Mouse (Mus musculus) kidney, embryonic 15.5 days (tissue): ENCODE results near the gene Bdh2. TPM values are rescaled to one million over a fixed set of nuclear protein-coding genes. Genes with fewer than 3 reads are reported as not detected.
A peak's percentile ranks its signal among the peaks of the same experiment; 100 is the strongest.

Experiments
- ATAC-seq: fragments of 200-750 bp; cut with Nextera tagmentation; replicated peaks from 2 replicates; pipeline ENCODE4 v1.8.0; 2017; ENCODE audit warnings: moderate TSS enrichment; ENCODE audit not compliant: low FRiP score
- H3K27ac ChIP-seq: fragments of 300-500 bp; sonication (generic); 2 replicates; pipeline ENCODE4 v1.5.1; 2015; ENCODE audit warnings: mild to moderate bottlenecking, inconsistent platforms
- H3K27me3 ChIP-seq: fragments of 300-500 bp; sonication (generic); 2 replicates; pipeline ENCODE4 v1.6.1; 2015; ENCODE audit warnings: inconsistent platforms
- H3K36me3 ChIP-seq: fragments of 300-500 bp; sonication (generic); 2 replicates; pipeline ENCODE4 v1.6.1; 2015; ENCODE audit warnings: inconsistent platforms
- H3K4me1 ChIP-seq: fragments of 300-500 bp; sonication (generic); 2 replicates; pipeline ENCODE4 v1.6.1; 2015; ENCODE audit warnings: inconsistent platforms
- H3K4me2 ChIP-seq: fragments of 300-500 bp; sonication (generic); 2 replicates; pipeline ENCODE4 v1.6.1; 2015; ENCODE audit warnings: moderate library complexity, mild to moderate bottlenecking, inconsistent platforms
- H3K4me3 ChIP-seq: fragments of 300-500 bp; sonication (generic); replicated peaks from 2 replicates; pipeline ENCODE4 v1.5.1; 2015; ENCODE audit warnings: mild to moderate bottlenecking, inconsistent platforms
- H3K9ac ChIP-seq: fragments of 300-500 bp; sonication (generic); 2 replicates; pipeline ENCODE4 v1.6.1; 2015; ENCODE audit warnings: mild to moderate bottlenecking, inconsistent platforms
- H3K9me3 ChIP-seq: fragments of 300-500 bp; sonication (generic); replicated peaks from 2 replicates; pipeline ENCODE4 v1.6.1; 2016; ENCODE audit warnings: inconsistent platforms
- WGBS: fragments of 180-500 bp; shearing (Covaris S2); methylation state at CpG from one replicate; pipeline ENCODE4 v1.1.7; 2015; ENCODE audit warnings: mixed read lengths; 5-methylcytosine and 5-hydroxymethylcytosine counted together
- polyA plus RNA-seq: library from polyadenylated mRNA; unstranded; fragments of >200 nt; fragmentation: Nextera tagmentation; extraction: Ambion mirVana; gene quantifications from 2 replicates; pipeline ENCODE4 v1.2.1, GENCODE M21; 2015

Gene Bdh2
- 25.5 and 26.8 TPM in 2 replicates for polyA plus RNA-seq

DNA sequence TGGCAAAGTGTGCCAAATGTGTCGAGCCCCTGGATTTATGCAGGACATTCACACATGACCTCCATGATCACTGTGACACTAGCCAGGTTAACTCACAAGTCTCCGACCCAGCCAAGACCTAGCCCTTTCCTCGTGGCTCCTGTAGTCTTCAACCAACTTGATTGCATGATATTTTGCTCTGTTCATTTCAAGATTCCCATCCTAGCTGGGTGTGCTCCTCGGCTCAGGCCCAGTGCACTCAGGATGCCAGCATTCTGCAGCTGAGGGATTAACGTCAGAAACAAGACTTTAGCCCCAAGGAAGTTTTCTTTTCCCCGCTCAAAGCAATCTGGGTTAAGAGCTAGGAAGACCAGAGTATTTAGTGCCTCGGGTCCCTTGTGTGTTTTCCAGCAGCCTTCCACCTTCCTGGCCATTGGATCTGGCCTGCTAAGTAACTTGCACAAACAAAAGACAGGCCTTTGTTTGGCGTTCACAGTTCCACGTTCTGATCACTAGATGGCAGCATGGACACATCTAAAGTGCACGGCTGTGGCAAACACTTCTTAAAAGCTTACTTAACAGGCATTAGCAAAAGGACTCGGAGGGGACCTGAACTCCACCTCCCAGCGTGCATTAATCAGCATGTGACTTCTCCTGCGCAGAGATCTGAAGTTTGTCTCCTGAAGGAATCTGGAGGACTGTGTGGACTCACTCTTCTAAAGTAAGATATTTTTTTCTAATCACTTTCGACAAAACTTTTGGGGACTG lies at the start of gene Bdh2:
Gene Bdh2, plus strand, starts transcription at position 553 of the 747 bp plus-strand sequence.
- WGBS, result 22% methylated on average over 14 of the region's 14 CpGs
- peak within 1 kb of the TSS; percentile 27 for H3K4me3 ChIP-seq

DNA sequence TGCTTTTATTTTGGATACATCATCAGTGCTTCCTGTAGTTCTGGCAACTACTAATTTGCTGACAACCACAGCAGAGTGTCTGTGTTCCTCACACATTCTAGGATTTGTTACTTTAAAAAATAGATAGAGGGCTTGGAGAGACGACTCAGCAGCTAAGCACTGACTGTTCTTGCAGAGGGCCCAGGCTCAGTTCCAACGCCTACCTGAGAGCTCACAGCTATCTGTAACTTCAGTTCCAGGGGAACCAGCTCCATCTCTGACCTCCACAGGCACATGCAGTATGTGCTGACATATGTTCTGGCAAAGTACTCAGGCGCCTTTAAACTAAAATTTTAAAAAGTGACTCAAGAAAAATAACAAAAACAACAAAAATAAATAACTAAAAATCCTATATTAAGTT lies 49.0 kb upstream of the Bdh2 start:
- Histone ChIP-seq H3K4me3 (no peak overlapping the region), H3K27ac (no peak overlapping the region), H3K9me3 (no peaks in the 10 kb centered on the region), H3K4me2 (no peak overlapping the region), H3K9ac (no peak overlapping the region), H3K4me1 (no peaks in the 10 kb centered on the region), H3K27me3 (no peaks in the 10 kb centered on the region), H3K36me3 (peaks cover 70% of the 10 kb centered on the region)
- no peak for ATAC-seq
- WGBS, result 80% methylated on average over 3 of the region's 3 CpGs

More for the DNA sequence above, at the start of gene Bdh2:
- Histone ChIP-seq H3K27me3 (no peaks in the 10 kb centered on the region), H3K9ac (no peak within 1 kb of the TSS; the same call in 1 of the 2 replicates), H3K36me3 (no peaks in the 10 kb centered on the region), H3K4me2 (peak within 1 kb of the TSS; percentile 49), H3K27ac (no peak within 1 kb of the TSS), H3K4me1 (peaks cover 11% of the 10 kb centered on the region), H3K9me3 (no peaks in the 10 kb centered on the region)
- ATAC-seq, result peak; percentile 89

DNA sequence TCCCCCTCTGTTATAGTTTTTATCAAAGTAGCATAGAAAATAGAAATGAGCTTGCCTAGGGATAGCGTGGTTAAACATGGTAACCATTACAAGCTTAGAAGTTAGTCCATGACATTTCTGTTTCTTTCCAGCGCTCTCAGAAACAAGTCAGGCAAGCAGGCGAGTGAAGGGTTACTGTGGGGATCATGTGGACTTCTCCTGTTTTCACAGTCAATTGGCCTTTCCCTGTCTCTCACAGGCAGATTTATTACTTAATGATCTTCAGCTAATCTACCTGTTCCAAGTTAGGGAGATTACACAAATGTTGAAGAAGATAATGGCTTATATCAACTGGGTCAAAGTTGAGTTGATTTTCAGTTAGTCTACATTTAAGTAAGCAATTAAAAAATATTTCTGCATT lies 48.6 kb upstream of the Bdh2 start:
- H3K36me3 ChIP-seq, result peaks cover 74% of the 10 kb centered on the region
- H3K9me3 ChIP-seq, result no peaks in the 10 kb centered on the region
- H3K27ac ChIP-seq, result no peak overlapping the region
- no peak for ATAC-seq
- no peaks in the 10 kb centered on the region for H3K4me1 ChIP-seq
- WGBS, result 84% methylated on average over 3 of the region's 3 CpGs
- H3K27me3 ChIP-seq, result no peaks in the 10 kb centered on the region
- H3K4me2 ChIP-seq, result no peak overlapping the region
- no peak overlapping the region for H3K9ac ChIP-seq
- no peak overlapping the region for H3K4me3 ChIP-seq

DNA sequence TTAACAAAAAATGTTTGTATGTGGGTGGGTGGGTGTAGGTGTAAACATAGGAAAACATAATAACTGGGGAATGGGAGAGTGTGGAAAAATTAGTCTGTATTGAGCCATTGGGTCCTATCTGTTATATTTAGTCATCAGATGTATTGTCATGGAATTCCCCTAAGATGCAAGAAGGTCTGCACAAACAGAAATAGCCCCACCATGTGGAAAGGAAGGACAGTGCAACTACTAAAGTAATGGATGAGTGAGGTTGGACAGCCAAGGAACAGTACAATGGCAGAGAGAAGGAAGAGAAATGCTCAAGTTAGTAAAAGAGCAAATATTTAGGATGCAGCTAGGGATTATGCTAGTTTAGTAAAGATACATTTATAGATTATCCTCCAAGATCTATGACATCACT lies 35.3 kb upstream of the Bdh2 start:
- H3K27ac ChIP-seq, result no peak overlapping the region
- no peaks in the 10 kb centered on the region for H3K9me3 ChIP-seq
- ATAC-seq, result no peak
- no peak overlapping the region for H3K4me3 ChIP-seq
- no peak overlapping the region for H3K4me2 ChIP-seq
- peaks cover 96% of the 10 kb centered on the region for H3K36me3 ChIP-seq
- no peaks in the 10 kb centered on the region for H3K4me1 ChIP-seq
- no peak overlapping the region for H3K9ac ChIP-seq
- no peaks in the 10 kb centered on the region for H3K27me3 ChIP-seq

DNA sequence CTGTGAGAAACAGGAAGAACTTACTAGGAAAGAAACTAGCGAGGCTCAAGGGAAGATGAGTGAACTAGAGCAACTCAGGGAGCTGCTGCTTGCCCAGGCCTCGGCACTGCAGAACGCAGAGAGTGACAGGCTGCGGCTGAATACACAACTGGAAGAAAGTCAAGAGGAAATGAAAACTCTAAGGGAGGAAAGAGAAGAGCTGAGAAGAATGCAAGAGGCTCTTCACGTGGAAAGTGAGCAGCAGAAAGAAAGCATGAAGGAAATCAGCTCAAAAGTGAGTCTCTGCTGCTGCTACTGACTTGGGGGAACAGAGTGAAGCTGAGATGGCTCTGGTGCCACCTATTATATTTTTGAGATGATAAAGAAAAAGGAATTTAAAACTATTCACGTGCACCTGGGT lies 34.2 kb upstream of the Bdh2 start:
- no peak overlapping the region for H3K4me3 ChIP-seq
- no peak overlapping the region for H3K9ac ChIP-seq
- H3K27ac ChIP-seq, result no peak overlapping the region
- ATAC-seq, result no peak
- whole genome bisulfite sequencing, result 92% methylated on average over 6 of the region's 6 CpGs
- H3K4me2 ChIP-seq, result no peak overlapping the region
- no peaks in the 10 kb centered on the region for H3K9me3 ChIP-seq
- H3K27me3 ChIP-seq, result no peaks in the 10 kb centered on the region
- no peaks in the 10 kb centered on the region for H3K4me1 ChIP-seq
- H3K36me3 ChIP-seq, result peaks cover 96% of the 10 kb centered on the region

DNA sequence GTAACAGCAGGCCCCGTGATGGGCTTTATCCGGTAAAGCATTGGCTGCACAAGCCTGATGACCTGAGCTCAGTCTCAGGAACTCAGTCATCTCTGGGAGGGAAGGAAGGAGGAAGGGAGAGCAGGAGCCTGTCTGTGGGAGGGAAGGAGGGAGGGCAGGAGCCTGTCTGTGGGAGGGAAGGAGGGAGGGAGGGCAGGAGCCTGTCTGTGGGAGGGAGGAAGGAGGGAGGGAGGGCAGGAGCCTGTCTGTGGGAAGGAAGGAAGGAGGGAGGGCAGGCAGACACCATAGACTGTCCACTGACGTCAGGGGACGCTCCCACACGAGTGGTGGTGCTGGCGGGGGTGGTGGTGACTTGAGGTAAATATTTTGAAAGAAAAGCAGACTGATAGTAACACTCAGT lies 31.9 kb upstream of the Bdh2 start:
- Histone ChIP-seq H3K36me3 (peaks cover 82% of the 10 kb centered on the region), H3K9me3 (no peaks in the 10 kb centered on the region), H3K4me2 (no peak overlapping the region), H3K27ac (no peak overlapping the region), H3K4me1 (no peaks in the 10 kb centered on the region), H3K4me3 (no peak overlapping the region), H3K27me3 (no peaks in the 10 kb centered on the region), H3K9ac (no peak overlapping the region)
- peak; percentile 79 for ATAC-seq
- WGBS, result 78% methylated on average over 6 of the region's 6 CpGs

DNA sequence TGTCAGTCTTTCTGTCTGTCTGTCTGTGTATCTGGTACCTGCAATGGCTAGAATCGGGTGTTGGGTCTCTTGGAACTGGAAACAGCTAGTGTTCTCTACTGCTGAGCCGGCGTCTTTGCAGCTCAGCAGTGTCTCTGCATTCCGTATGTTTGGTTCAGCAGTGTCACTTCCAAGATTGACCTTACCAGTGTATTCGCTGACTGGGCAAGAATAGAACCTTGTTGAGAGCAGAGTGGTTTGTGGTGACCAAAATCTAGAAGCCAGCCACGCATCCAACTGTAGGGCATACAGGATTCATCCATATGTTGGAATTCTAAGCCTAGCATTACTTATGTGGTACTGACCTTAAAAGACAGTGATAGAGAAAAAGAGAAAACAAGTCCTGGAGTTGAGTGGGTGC lies 29.2 kb upstream of the Bdh2 start:
- 92% methylated on average over 6 of the region's 6 CpGs for WGBS

DNA sequence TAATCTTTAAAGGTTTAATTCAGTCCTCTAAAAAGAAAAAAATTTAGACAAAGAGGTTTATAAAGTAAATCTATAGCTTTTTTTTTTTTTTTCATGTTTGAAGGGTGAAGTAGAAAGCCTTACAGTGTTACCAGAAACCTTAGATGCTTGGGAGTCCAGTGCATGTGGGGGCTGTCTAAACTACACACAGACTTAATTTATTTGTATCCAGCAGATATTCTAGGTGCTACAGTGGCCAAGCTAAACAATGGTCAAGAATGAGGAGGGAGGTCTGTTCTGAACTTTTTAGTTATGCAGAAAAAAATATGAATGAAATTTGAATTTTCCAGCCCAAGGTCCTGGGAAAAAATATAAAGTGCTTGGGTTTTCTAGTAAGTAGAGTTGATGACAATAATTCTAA lies 26.2 kb upstream of the Bdh2 start:
- Histone ChIP-seq H3K27me3 (no peaks in the 10 kb centered on the region), H3K4me3 (no peak overlapping the region), H3K4me2 (no peak overlapping the region), H3K9ac (no peak overlapping the region), H3K9me3 (no peaks in the 10 kb centered on the region), H3K4me1 (no peaks in the 10 kb centered on the region), H3K27ac (no peak overlapping the region), H3K36me3 (peaks cover 77% of the 10 kb centered on the region)
- no peak for ATAC-seq

More for the DNA sequence above, 29.2 kb upstream of the Bdh2 start:
- H3K4me2 ChIP-seq, result no peak overlapping the region
- no peaks in the 10 kb centered on the region for H3K9me3 ChIP-seq
- no peaks in the 10 kb centered on the region for H3K4me1 ChIP-seq
- H3K4me3 ChIP-seq, result no peak overlapping the region
- H3K9ac ChIP-seq, result no peak overlapping the region
- H3K27ac ChIP-seq, result no peak overlapping the region
- ATAC-seq, result no peak
- no peaks in the 10 kb centered on the region for H3K27me3 ChIP-seq
- H3K36me3 ChIP-seq, result peaks cover 76% of the 10 kb centered on the region

DNA sequence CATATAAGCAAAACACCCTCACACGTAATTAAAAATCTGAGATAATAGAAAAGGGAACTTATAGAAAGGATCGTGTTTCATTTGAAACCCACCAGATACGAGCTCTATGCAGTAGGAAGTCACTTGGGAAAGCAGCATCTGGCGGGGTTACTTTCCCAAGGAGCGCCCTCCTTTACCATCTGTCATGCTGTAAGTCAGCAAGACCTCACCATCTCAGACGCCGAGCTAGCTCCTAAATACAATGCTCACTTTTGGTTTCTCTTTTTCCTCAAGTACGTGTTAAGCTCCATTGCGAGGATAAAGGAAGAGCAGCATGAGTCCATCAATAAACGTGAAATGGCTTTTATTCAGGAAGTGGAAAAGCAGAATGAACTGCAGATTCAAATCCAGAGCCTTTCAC lies 22.1 kb upstream of the Bdh2 start:
- H3K4me3 ChIP-seq, result no peak overlapping the region
- peaks cover 87% of the 10 kb centered on the region for H3K36me3 ChIP-seq
- ATAC-seq, result no peak
- no peak overlapping the region for H3K4me2 ChIP-seq
- H3K9ac ChIP-seq, result no peak overlapping the region
- H3K27ac ChIP-seq, result no peak overlapping the region
- no peaks in the 10 kb centered on the region for H3K9me3 ChIP-seq
- H3K4me1 ChIP-seq, result no peaks in the 10 kb centered on the region
- 92% methylated on average over 10 of the region's 10 CpGs for WGBS
- H3K27me3 ChIP-seq, result no peaks in the 10 kb centered on the region

DNA sequence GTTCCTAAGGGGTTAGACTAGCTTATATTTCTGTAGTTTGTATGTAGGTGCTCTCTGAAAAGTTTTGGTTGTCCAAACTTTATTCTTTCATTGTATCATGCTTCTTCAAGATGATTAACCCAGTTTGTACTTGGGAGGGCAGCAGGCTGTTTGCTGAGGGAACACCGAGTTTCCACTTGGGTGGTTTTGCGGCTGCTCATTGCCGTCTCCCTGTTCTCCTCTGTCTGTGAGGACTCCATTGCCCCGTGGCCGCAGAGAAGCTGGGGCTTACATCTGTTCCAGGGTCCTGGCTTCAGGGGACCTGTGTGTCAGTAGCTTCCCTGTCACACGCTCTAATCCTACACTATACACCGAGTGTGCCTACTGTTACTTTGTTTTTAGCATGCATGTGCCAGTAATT lies 20.8 kb upstream of the Bdh2 start:
- no peaks in the 10 kb centered on the region for H3K4me1 ChIP-seq
- H3K4me3 ChIP-seq, result no peak overlapping the region

DNA sequence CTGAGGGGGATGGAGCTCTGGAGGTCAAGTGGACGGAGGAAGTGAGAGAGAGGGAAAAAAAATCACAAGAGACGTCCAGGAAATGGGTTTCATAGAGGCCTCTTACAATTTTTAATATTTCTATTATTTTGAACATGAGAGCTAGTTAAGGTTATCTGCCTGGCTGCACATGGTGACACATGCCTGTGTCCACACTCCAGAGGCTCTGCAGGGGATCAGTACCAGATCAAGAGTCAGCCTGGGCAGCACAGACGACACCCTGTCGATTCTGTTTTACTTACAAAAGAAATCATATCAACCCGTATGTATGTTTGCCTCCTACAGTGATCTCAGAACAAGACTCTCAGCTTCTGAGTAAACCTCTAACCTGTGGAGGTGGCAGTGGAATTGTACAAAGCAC lies 12.4 kb upstream of the Bdh2 start:
- Histone ChIP-seq H3K4me3 (no peak overlapping the region), H3K36me3 (peaks cover 93% of the 10 kb centered on the region), H3K4me2 (no peak overlapping the region), H3K27me3 (no peaks in the 10 kb centered on the region), H3K9me3 (no peaks in the 10 kb centered on the region), H3K9ac (no peak overlapping the region), H3K27ac (no peak overlapping the region), H3K4me1 (no peaks in the 10 kb centered on the region)
- WGBS, result 73% methylated on average over 5 of the region's 5 CpGs
- no peak for ATAC-seq

More for the DNA sequence above, 20.8 kb upstream of the Bdh2 start:
- WGBS, result 57% methylated on average over 7 of the region's 7 CpGs
- H3K36me3 ChIP-seq, result peaks cover 95% of the 10 kb centered on the region
- H3K27ac ChIP-seq, result no peak overlapping the region
- no peak overlapping the region for H3K4me2 ChIP-seq
- H3K27me3 ChIP-seq, result no peaks in the 10 kb centered on the region
- no peaks in the 10 kb centered on the region for H3K9me3 ChIP-seq
- no peak overlapping the region for H3K9ac ChIP-seq
- ATAC-seq, result peak; percentile 47; the same call in 1 of the 2 replicates

DNA sequence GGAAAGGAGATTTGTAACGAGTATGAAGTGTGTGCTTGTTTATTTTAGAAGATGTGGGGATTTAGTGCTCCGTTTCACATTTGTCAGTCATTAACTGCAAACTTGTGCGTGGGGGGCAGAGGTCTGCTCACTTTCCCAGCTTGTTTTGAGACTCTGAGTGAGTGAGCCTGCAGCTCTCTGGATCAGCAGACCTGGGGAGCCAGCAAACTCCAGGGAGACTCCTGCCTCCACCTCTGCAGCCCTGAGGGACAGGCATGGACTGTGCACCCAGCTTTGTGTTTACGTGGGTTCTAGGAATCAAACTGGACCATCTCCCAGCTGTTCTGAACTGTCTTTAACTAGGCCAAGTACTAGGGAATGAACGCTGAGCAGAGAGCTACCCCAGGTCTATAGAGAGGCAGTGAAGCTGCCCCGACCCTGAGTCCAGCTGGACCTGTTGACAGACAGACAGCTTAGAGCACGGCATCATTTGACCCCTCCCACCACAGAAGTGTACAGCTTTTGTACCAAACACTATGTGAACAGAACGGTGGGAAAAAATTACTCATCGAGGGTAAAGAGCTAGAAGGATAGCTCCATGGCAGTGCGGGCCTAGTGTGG lies 11.5 kb upstream of the Bdh2 start:
- peak; percentile 90 for ATAC-seq
- WGBS, result 62% methylated on average over 10 of the region's 10 CpGs

More for the DNA sequence above, 11.5 kb upstream of the Bdh2 start:
- H3K4me3 ChIP-seq, result no peak overlapping the region
- no peak overlapping the region for H3K4me2 ChIP-seq
- H3K27me3 ChIP-seq, result no peaks in the 10 kb centered on the region
- H3K4me1 ChIP-seq, result no peaks in the 10 kb centered on the region
- no peaks in the 10 kb centered on the region for H3K9me3 ChIP-seq
- no peak overlapping the region for H3K9ac ChIP-seq
- peaks cover 88% of the 10 kb centered on the region for H3K36me3 ChIP-seq
- peak overlapping the region; percentile 69 for H3K27ac ChIP-seq
